Mouse (Mus musculus): ENCODE data around the gene Map6d1.

The Map6d1 gene

GRCm38 (mm10) chr16:20185368-20185767, 55.8 kb downstream of the Map6d1 start:
- peak; percentile 65 for DNase-seq (ENCODE audit: low read depth)
